Mouse (Mus musculus) testis, adult 2 months (tissue): ENCODE data around the gene Arid2.

Experiments used
- CTCF ChIP-seq: fragments of 200-500 bp; IDR thresholded peaks from 2 replicates; pipeline ENCODE4 v1.5.1; 2012; ENCODE audit warnings: low read depth, mild to moderate bottlenecking, inconsistent platforms, low read length, moderate library complexity; ENCODE audit not compliant: control insufficient read depth, insufficient read depth, insufficient replicate concordance
- POLR2A ChIP-seq: fragments of 200-500 bp; IDR thresholded peaks from 2 replicates; pipeline ENCODE4 v1.6.1; 2012; ENCODE audit warnings: low read depth, mild to moderate bottlenecking, inconsistent platforms, low read length, moderate library complexity; ENCODE audit not compliant: control insufficient read depth

DNA sequence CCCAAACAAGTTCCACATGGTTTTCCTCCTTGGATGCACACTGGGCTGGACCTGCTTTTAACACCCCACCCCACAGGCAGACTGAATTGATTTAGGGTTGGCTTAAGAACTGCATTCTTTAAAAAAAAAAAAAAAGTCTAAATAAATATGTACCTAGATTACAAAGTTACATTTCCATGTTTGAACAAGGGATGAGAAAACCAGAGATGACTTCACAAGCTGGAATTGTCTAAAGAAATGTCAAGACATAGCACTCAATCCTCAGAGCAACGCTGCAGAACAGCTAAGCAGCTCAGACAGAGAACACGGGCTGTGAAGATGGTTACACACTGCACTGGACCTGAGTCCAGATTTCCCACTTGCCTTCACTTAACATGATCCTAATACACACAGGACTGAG is 119.8 kb downstream of the Arid2 start:
- no peak for TF ChIP-seq CTCF
- no peak for TF ChIP-seq POLR2A
